Mouse (Mus musculus): ENCODE data around the gene Gramd1b. TPM values are rescaled to one million over a fixed set of nuclear protein-coding genes. Genes with fewer than 3 reads are reported as not detected.

Gene Gramd1b
- total and polyA plus RNA-seq, 2 experiments from 2014 or later = 3.2 to 17.4 TPM

GRCm38 (mm10) chr9:40397036-40397435 lies 134.1 kb downstream of the Gramd1b start:
- H3K4me2 ChIP-seq (ENCODE audit: low read depth, low read length) = peak overlapping the region; percentile 52
- H3K4me3 ChIP-seq (ENCODE audit: low read depth, low read length) = peak overlapping the region; percentile 29
- DNase-seq (ENCODE audit: low spot score) (peak; percentile 33), ATAC-seq (ENCODE audit: insufficient read depth, low read depth) (peak; percentile 37; the same call in 1 of the 2 replicates)
- no peaks in the 10 kb centered on the region for H3K27me3 ChIP-seq (ENCODE audit: control insufficient read depth, insufficient read depth, low read length)
- peaks cover 4% of the 10 kb centered on the region; the same call in 1 of the 2 replicates for H3K4me1 ChIP-seq (ENCODE audit: control insufficient read depth, insufficient read depth)
- H3K9me3 ChIP-seq (replicated peaks; ENCODE audit: control insufficient read depth, low read length) = no peaks in the 10 kb centered on the region
- 17% methylated on average over 2 of the region's 2 CpGs for WGBS
- H3K27ac ChIP-seq (ENCODE audit: low read depth) = no peak overlapping the region
- no peaks in the 10 kb centered on the region for H3K36me3 ChIP-seq (replicated peaks; ENCODE audit: control insufficient read depth, insufficient read depth, low read length)
- no peak for TF ChIP-seq CTCF (IDR thresholded peaks at IDR 0.05; ENCODE audit: low read depth)
- no peak overlapping the region for H3K9ac ChIP-seq (replicated peaks; ENCODE audit: low read depth, low read length)

- WGBS = 71% methylated on average over 2 of the region's 2 CpGs
- Histone ChIP-seq H3K9ac (replicated peaks; ENCODE audit: low read depth, low read length) (no peak overlapping the region), H3K4me3 (ENCODE audit: low read depth, low read length) (no peak overlapping the region), H3K4me1 (ENCODE audit: control insufficient read depth, insufficient read depth) (no peaks in the 10 kb centered on the region), H3K27ac (ENCODE audit: low read depth) (no peak overlapping the region), H3K27me3 (ENCODE audit: control insufficient read depth, insufficient read depth, low read length) (no peaks in the 10 kb centered on the region), H3K36me3 (replicated peaks; ENCODE audit: control insufficient read depth, insufficient read depth, low read length) (no peaks in the 10 kb centered on the region), H3K9me3 (replicated peaks; ENCODE audit: control insufficient read depth, low read length) (no peaks in the 10 kb centered on the region), H3K4me2 (ENCODE audit: low read depth, low read length) (no peak overlapping the region)
- TF ChIP-seq CTCF (IDR thresholded peaks at IDR 0.05; ENCODE audit: low read depth) (no peak), EP300 (IDR thresholded peaks at IDR 0.05; ENCODE audit: low read depth) (no peak)
- no peak for ATAC-seq (ENCODE audit: insufficient read depth, low read depth)
- no peak for DNase-seq (ENCODE audit: low spot score)
Measured at GRCm38 (mm10) chr9:40396171-40396570, 135.0 kb downstream of the Gramd1b start.

GRCm38 (mm10) chr9:40391852-40392695 lies 139.1 kb downstream of the Gramd1b start:
- DNase-seq (ENCODE audit: low spot score) = peak; percentile 19

GRCm38 (mm10) chr9:40391359-40391758 lies 139.8 kb downstream of the Gramd1b start:
- ATAC-seq (ENCODE audit: insufficient read depth, low read depth) (no peak), DNase-seq (ENCODE audit: low spot score) (no peak)
- TF ChIP-seq EP300 (IDR thresholded peaks at IDR 0.05; ENCODE audit: low read depth) (no peak), CTCF (IDR thresholded peaks at IDR 0.05; ENCODE audit: low read depth) (no peak)
- H3K27ac ChIP-seq (ENCODE audit: low read depth) = no peak overlapping the region
- 72% methylated on average over 17 of the region's 17 CpGs for WGBS
- no peaks in the 10 kb centered on the region for H3K27me3 ChIP-seq (ENCODE audit: control insufficient read depth, insufficient read depth, low read length)
- no peaks in the 10 kb centered on the region for H3K9me3 ChIP-seq (replicated peaks; ENCODE audit: control insufficient read depth, low read length)
- no peaks in the 10 kb centered on the region for H3K36me3 ChIP-seq (replicated peaks; ENCODE audit: control insufficient read depth, insufficient read depth, low read length)
- H3K4me2 ChIP-seq (ENCODE audit: low read depth, low read length) = peak overlapping the region; percentile 6; the same call in 1 of the 2 replicates
- H3K4me1 ChIP-seq (ENCODE audit: control insufficient read depth, insufficient read depth) = no peaks in the 10 kb centered on the region
- H3K4me3 ChIP-seq (ENCODE audit: low read depth, low read length) = no peak overlapping the region
- H3K9ac ChIP-seq (replicated peaks; ENCODE audit: low read depth, low read length) = no peak overlapping the region

More at GRCm38 (mm10) chr9:40391852-40392695, 139.1 kb downstream of the Gramd1b start:
- ATAC-seq (ENCODE audit: insufficient read depth, low read depth) = peak; percentile 52; the same call in 1 of the 2 replicates
- H3K4me3 ChIP-seq (ENCODE audit: low read depth, low read length) = no peak overlapping the region
- no peak overlapping the region for H3K9ac ChIP-seq (replicated peaks; ENCODE audit: low read depth, low read length)
- H3K4me2 ChIP-seq (ENCODE audit: low read depth, low read length) = peak overlapping the region; percentile 15
- no peaks in the 10 kb centered on the region for H3K4me1 ChIP-seq (ENCODE audit: control insufficient read depth, insufficient read depth)
- no peak overlapping the region for H3K27ac ChIP-seq (ENCODE audit: low read depth)
- TF ChIP-seq CTCF (IDR thresholded peaks at IDR 0.05; ENCODE audit: low read depth) = no peak
- no peak for TF ChIP-seq EP300 (IDR thresholded peaks at IDR 0.05; ENCODE audit: low read depth)
- WGBS = 36% methylated on average over 20 of the region's 20 CpGs
- H3K9me3 ChIP-seq (replicated peaks; ENCODE audit: control insufficient read depth, low read length) = no peaks in the 10 kb centered on the region
- no peaks in the 10 kb centered on the region for H3K36me3 ChIP-seq (replicated peaks; ENCODE audit: control insufficient read depth, insufficient read depth, low read length)
- no peaks in the 10 kb centered on the region for H3K27me3 ChIP-seq (ENCODE audit: control insufficient read depth, insufficient read depth, low read length)

GRCm38 (mm10) chr9:40390904-40391303 lies 140.3 kb downstream of the Gramd1b start:
- H3K4me2 ChIP-seq (ENCODE audit: low read depth, low read length) = peak overlapping the region; percentile 6; the same call in 1 of the 2 replicates
- ATAC-seq (ENCODE audit: insufficient read depth, low read depth) = peak; percentile 54; the same call in 1 of the 2 replicates

More at GRCm38 (mm10) chr9:40390904-40391303, 140.3 kb downstream of the Gramd1b start:
- TF ChIP-seq CTCF (IDR thresholded peaks at IDR 0.05; ENCODE audit: low read depth) (peak; percentile 40), EP300 (IDR thresholded peaks at IDR 0.05; ENCODE audit: low read depth) (no peak)
- Histone ChIP-seq H3K27me3 (ENCODE audit: control insufficient read depth, insufficient read depth, low read length) (no peaks in the 10 kb centered on the region), H3K4me3 (ENCODE audit: low read depth, low read length) (no peak overlapping the region), H3K36me3 (replicated peaks; ENCODE audit: control insufficient read depth, insufficient read depth, low read length) (no peaks in the 10 kb centered on the region), H3K27ac (ENCODE audit: low read depth) (no peak overlapping the region), H3K4me1 (ENCODE audit: control insufficient read depth, insufficient read depth) (no peaks in the 10 kb centered on the region), H3K9me3 (replicated peaks; ENCODE audit: control insufficient read depth, low read length) (no peaks in the 10 kb centered on the region), H3K9ac (replicated peaks; ENCODE audit: low read depth, low read length) (no peak overlapping the region)
- DNase-seq (ENCODE audit: low spot score) = peak; percentile 47
- WGBS = 39% methylated on average over 8 of the region's 8 CpGs

All from heart, postnatal 0 days (tissue).